Mouse (Mus musculus): ENCODE data around the gene Hsf2bp. TPM values are rescaled to one million over a fixed set of nuclear protein-coding genes. Genes with fewer than 3 reads are reported as not detected.
"Not testable (repeated sequence)": the region's sequence is repeated elsewhere in the genome, so short reads cannot be mapped to it uniquely, and the experiment has no call there.

The Hsf2bp gene
- polyA plus RNA-seq, 1 experiment from 2014 or later: 0.64 TPM

DNA sequence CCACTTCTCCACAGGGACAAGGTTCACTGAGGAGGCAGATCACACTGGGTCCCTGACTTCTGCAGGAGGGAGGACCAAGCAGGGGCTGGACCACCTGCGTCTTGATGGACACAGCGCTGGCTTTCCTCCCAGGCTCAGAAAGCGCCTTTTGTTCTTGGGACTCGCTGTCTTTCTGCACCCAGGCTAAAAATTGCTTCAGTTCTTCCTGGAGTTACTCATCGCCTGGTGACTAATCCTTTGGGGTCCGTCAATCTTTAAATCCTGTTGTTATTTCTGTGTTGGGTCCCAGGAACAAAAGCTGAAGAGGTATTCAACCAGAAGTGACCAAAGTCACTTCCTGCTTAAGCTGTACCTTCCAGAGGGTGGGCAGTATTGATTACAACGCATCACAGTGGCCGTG is 28.6 kb upstream of the Hsf2bp start:
- not testable (repeated sequence) for H3K4me3 ChIP-seq (ENCODE audit: low read depth, low read length); ATAC-seq (ENCODE audit: insufficient number of reproducible peaks, low FRiP score, low TSS enrichment, low read depth); H3K9me3 ChIP-seq (ENCODE audit: control insufficient read depth, low read length); DNase-seq (ENCODE audit: low spot score); H3K9ac ChIP-seq (ENCODE audit: low read length); H3K27me3 ChIP-seq (ENCODE audit: control insufficient read depth, insufficient read depth, low read length); H3K27ac ChIP-seq (replicated peaks; ENCODE audit: low read depth, low read length); H3K4me2 ChIP-seq (ENCODE audit: low read depth, severe bottlenecking); H3K4me1 ChIP-seq (ENCODE audit: control insufficient read depth, insufficient read depth, low read length)
- H3K36me3 ChIP-seq (ENCODE audit: control insufficient read depth, insufficient read depth, low read length): peaks cover 15% of the 10 kb centered on the region; the same call in 1 of the 2 replicates
- whole genome bisulfite sequencing: 83% methylated on average over 8 of the region's 8 CpGs

DNA sequence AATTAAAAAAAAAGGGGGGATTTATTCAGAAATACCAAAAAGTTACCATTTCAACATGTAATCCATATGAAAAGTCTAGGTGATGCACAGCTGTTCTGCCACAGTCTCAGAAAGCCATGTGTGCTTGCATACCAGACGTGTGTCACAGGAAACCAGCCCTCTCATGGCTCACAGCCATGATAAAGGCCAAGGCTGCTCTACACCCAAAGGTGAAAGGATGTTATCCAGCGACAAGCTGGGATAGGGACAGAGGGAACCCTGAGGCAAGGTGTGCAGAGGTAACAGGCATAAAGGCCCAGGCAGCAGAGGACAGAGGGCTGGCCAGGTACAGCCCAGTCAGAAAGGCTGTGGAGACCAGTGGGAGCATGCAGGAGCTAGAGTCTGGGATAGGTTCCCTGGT is 27.5 kb upstream of the Hsf2bp start:
- Histone ChIP-seq H3K4me3 (ENCODE audit: low read depth, low read length) (no peak overlapping the region), H3K9ac (ENCODE audit: low read length) (no peak overlapping the region), H3K27me3 (ENCODE audit: control insufficient read depth, insufficient read depth, low read length) (no peaks in the 10 kb centered on the region), H3K27ac (replicated peaks; ENCODE audit: low read depth, low read length) (no peak overlapping the region), H3K4me1 (ENCODE audit: control insufficient read depth, insufficient read depth, low read length) (no peaks in the 10 kb centered on the region), H3K9me3 (ENCODE audit: control insufficient read depth, low read length) (no peaks in the 10 kb centered on the region), H3K4me2 (ENCODE audit: low read depth, severe bottlenecking) (no peak overlapping the region), H3K36me3 (ENCODE audit: control insufficient read depth, insufficient read depth, low read length) (peaks cover 16% of the 10 kb centered on the region; the same call in 1 of the 2 replicates)
- DNase-seq (ENCODE audit: low spot score): no peak
- 83% methylated on average over 2 of the region's 2 CpGs for WGBS
- ATAC-seq (ENCODE audit: insufficient number of reproducible peaks, low FRiP score, low TSS enrichment, low read depth): no peak

DNA sequence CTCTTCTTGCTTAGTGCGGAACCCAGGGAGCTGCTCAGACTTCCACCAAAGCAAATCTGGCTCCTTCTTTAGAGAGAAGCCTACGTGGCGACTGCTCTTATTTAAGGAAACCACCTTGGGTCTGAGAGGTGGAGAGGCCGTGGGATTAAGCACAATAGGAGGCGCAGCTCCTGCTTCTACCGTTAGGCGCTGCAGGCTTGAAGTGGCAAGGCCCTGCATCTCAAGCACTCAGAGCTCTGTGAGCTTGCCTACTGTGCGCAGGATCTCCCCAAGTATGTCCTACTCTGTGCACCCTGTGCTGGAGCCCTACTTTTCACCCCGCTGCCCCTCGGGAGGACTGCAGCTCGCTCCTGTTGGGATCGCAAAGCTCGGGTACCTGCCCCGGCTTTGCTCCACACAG is 25.1 kb upstream of the Hsf2bp start:
- no peak overlapping the region for H3K4me2 ChIP-seq (ENCODE audit: low read depth, severe bottlenecking)
- no peaks in the 10 kb centered on the region for H3K4me1 ChIP-seq (ENCODE audit: control insufficient read depth, insufficient read depth, low read length)
- H3K27me3 ChIP-seq (ENCODE audit: control insufficient read depth, insufficient read depth, low read length): no peaks in the 10 kb centered on the region
- H3K27ac ChIP-seq (replicated peaks; ENCODE audit: low read depth, low read length): no peak overlapping the region
- H3K36me3 ChIP-seq (ENCODE audit: control insufficient read depth, insufficient read depth, low read length): peaks cover 32% of the 10 kb centered on the region; the same call in 1 of the 2 replicates
- no peak overlapping the region for H3K4me3 ChIP-seq (ENCODE audit: low read depth, low read length)
- WGBS: 95% methylated on average over 14 of the region's 14 CpGs
- DNase-seq (ENCODE audit: low spot score) (no peak), ATAC-seq (ENCODE audit: insufficient number of reproducible peaks, low FRiP score, low TSS enrichment, low read depth) (no peak)
- no peak overlapping the region for H3K9ac ChIP-seq (ENCODE audit: low read length)
- no peaks in the 10 kb centered on the region for H3K9me3 ChIP-seq (ENCODE audit: control insufficient read depth, low read length)

DNA sequence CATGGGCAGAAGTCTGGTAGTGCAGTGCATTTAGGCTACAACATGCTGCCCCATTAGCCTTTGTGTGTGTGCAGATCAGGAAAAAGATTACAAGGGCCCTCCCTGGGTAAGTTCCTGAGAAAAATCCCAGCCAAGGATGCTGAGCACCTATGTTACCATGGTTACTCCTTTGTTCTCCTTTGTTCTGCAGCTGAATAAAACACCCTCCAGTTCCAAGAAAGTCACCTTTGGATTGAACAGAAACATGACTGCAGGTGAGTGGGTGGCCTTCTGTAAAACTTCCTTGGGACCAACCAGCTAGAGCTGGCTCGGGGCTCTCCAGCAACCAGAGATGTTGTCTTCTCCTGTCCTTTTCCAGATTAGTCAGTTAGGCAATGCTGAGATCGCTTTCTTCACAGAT is 22.9 kb upstream of the Hsf2bp start:
- no peaks in the 10 kb centered on the region for H3K4me1 ChIP-seq (ENCODE audit: control insufficient read depth, insufficient read depth, low read length)
- H3K9ac ChIP-seq (ENCODE audit: low read length): no peak overlapping the region
- no peaks in the 10 kb centered on the region for H3K27me3 ChIP-seq (ENCODE audit: control insufficient read depth, insufficient read depth, low read length)
- H3K4me2 ChIP-seq (ENCODE audit: low read depth, severe bottlenecking): no peak overlapping the region
- DNase-seq (ENCODE audit: low spot score) (no peak), ATAC-seq (ENCODE audit: insufficient number of reproducible peaks, low FRiP score, low TSS enrichment, low read depth) (no peak)
- peaks cover 41% of the 10 kb centered on the region for H3K36me3 ChIP-seq (ENCODE audit: control insufficient read depth, insufficient read depth, low read length)
- H3K9me3 ChIP-seq (ENCODE audit: control insufficient read depth, low read length): no peaks in the 10 kb centered on the region
- WGBS: 94% methylated on average over 2 of the region's 2 CpGs
- no peak overlapping the region for H3K4me3 ChIP-seq (ENCODE audit: low read depth, low read length)
- H3K27ac ChIP-seq (replicated peaks; ENCODE audit: low read depth, low read length): no peak overlapping the region

DNA sequence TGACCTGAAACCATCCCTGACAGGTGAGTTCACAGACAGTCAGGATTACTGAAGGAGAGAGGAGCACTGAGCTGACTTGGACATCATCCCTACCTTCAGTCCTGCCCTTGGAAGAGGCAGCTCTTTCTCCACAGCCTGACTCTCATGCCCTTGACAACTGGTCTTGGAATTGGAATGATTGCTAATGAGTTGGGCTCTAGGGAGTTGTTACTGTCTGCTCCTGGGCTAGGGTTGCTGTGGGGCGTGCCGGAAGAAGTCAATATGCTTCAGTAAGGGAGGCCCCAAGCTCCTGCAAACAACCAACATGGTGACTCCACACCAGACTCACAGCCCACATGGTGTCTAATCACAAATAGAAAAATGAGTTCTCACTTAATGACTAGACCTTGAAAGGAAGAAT is 21.7 kb upstream of the Hsf2bp start:
- Histone ChIP-seq H3K4me3 (ENCODE audit: low read depth, low read length) (no peak overlapping the region), H3K27ac (replicated peaks; ENCODE audit: low read depth, low read length) (no peak overlapping the region), H3K4me2 (ENCODE audit: low read depth, severe bottlenecking) (no peak overlapping the region), H3K36me3 (ENCODE audit: control insufficient read depth, insufficient read depth, low read length) (peaks cover 41% of the 10 kb centered on the region), H3K4me1 (ENCODE audit: control insufficient read depth, insufficient read depth, low read length) (no peaks in the 10 kb centered on the region), H3K9ac (ENCODE audit: low read length) (no peak overlapping the region), H3K9me3 (ENCODE audit: control insufficient read depth, low read length) (no peaks in the 10 kb centered on the region), H3K27me3 (ENCODE audit: control insufficient read depth, insufficient read depth, low read length) (no peaks in the 10 kb centered on the region)
- ATAC-seq (ENCODE audit: insufficient number of reproducible peaks, low FRiP score, low TSS enrichment, low read depth) (no peak), DNase-seq (ENCODE audit: low spot score) (no peak)
- 100% methylated on average over 2 of the region's 2 CpGs for WGBS

DNA sequence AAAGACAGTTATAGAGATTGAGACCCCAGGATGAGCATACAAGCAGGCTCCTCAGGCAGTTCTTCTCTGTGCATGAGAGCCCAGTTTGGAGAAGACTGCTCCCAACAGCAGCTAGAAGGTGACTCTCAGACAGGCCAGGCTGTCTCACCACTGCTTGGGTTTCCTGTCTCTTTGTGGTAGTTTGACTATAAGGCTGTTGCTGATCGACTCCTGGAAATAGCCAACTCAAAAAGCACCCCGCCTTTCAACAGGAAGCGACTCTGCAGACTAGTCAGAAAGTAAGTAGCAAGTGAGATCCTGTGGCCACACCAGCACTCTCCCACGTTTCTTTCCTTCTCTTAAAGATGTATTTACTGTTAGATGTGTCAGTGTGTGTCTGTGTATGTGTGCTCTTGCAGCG is 17.5 kb upstream of the Hsf2bp start:
- Histone ChIP-seq H3K4me2 (ENCODE audit: low read depth, severe bottlenecking) (no peak overlapping the region), H3K36me3 (ENCODE audit: control insufficient read depth, insufficient read depth, low read length) (peaks cover 35% of the 10 kb centered on the region), H3K9ac (ENCODE audit: low read length) (no peak overlapping the region), H3K27ac (replicated peaks; ENCODE audit: low read depth, low read length) (no peak overlapping the region), H3K4me3 (ENCODE audit: low read depth, low read length) (no peak overlapping the region), H3K27me3 (ENCODE audit: control insufficient read depth, insufficient read depth, low read length) (no peaks in the 10 kb centered on the region), H3K4me1 (ENCODE audit: control insufficient read depth, insufficient read depth, low read length) (no peaks in the 10 kb centered on the region), H3K9me3 (ENCODE audit: control insufficient read depth, low read length) (no peaks in the 10 kb centered on the region)
- no peak for ATAC-seq (ENCODE audit: insufficient number of reproducible peaks, low FRiP score, low TSS enrichment, low read depth)
- no peak for DNase-seq (ENCODE audit: low spot score)
- WGBS: 89% methylated on average over 5 of the region's 5 CpGs

DNA sequence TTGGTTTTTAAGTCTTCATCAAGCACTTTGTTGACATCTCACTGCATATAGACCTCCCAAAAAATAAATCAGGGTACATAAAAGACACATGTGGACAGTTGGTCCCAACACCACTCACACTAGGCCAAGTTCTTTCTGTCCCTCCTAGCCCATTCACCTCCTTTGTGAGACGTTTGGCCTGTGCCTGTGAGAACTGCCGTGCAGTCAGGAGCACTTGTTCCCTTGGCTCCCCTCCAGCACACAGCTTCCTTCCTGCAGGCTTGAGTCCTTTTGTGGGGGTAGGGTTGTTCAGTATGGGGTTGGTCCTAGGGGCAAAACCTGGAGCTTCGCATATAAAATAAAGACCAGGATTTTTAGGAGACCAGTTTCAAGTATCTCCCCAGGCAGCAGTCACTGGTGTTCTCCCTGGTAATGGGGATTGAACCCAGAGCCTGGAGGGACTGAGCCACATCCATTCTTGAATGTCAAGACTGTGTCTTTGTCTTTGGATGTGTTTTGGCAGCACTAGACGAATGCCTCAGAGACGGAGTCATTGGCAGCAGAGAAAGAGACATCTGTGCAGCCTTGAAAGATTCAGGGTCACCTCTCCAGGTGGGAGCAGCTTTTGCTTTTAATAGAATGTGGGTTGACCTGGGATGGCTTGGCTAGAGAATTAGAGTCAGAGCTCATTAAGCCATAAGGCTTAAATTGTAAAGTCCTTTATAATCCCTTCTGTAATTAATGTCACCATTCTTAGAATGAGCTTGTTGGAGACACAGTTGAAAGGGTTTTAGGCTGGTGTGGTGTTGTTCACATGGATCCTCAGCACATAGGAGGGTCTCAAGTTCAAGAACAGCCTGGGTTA is 16.3 kb upstream of the Hsf2bp start:
- no peaks in the 10 kb centered on the region for H3K4me1 ChIP-seq (ENCODE audit: control insufficient read depth, insufficient read depth, low read length)
- no peak for DNase-seq (ENCODE audit: low spot score)
- H3K27ac ChIP-seq (replicated peaks; ENCODE audit: low read depth, low read length): no peak overlapping the region
- WGBS: 88% methylated on average over 5 of the region's 5 CpGs
- H3K36me3 ChIP-seq (ENCODE audit: control insufficient read depth, insufficient read depth, low read length): peaks cover 27% of the 10 kb centered on the region
- no peak for ATAC-seq (ENCODE audit: insufficient number of reproducible peaks, low FRiP score, low TSS enrichment, low read depth)
- no peaks in the 10 kb centered on the region for H3K27me3 ChIP-seq (ENCODE audit: control insufficient read depth, insufficient read depth, low read length)
- no peak overlapping the region for H3K4me3 ChIP-seq (ENCODE audit: low read depth, low read length)
- H3K4me2 ChIP-seq (ENCODE audit: low read depth, severe bottlenecking): no peak overlapping the region
- H3K9ac ChIP-seq (ENCODE audit: low read length): no peak overlapping the region
- H3K9me3 ChIP-seq (ENCODE audit: control insufficient read depth, low read length): no peaks in the 10 kb centered on the region

DNA sequence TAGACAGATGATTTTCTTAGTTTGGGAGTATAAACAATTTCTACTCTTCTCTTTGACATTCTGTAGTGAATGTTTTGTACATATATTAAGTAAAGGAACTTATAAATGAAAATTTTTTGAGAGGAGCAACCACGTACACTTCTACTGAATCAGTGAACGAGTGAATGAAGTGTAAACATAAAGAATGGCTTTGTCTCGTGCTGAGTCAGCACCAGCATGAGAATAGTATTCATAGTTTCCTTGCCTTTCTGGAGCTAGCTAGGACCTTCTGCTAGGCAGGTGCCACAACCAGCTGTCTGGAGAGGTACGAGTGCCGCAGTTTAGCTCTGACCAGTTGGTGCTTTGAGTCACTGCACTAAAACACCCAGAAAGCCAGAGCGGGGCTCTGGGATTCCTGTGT is 14.5 kb upstream of the Hsf2bp start:
- no peak overlapping the region for H3K4me3 ChIP-seq (ENCODE audit: low read depth, low read length)
- no peaks in the 10 kb centered on the region for H3K4me1 ChIP-seq (ENCODE audit: control insufficient read depth, insufficient read depth, low read length)
- WGBS: 94% methylated on average over 6 of the region's 6 CpGs
- H3K9me3 ChIP-seq (ENCODE audit: control insufficient read depth, low read length): no peaks in the 10 kb centered on the region
- no peak overlapping the region for H3K4me2 ChIP-seq (ENCODE audit: low read depth, severe bottlenecking)
- DNase-seq (ENCODE audit: low spot score) (no peak), ATAC-seq (ENCODE audit: insufficient number of reproducible peaks, low FRiP score, low TSS enrichment, low read depth) (no peak)
- no peak overlapping the region for H3K9ac ChIP-seq (ENCODE audit: low read length)
- H3K27me3 ChIP-seq (ENCODE audit: control insufficient read depth, insufficient read depth, low read length): no peaks in the 10 kb centered on the region
- H3K27ac ChIP-seq (replicated peaks; ENCODE audit: low read depth, low read length): no peak overlapping the region
- H3K36me3 ChIP-seq (ENCODE audit: control insufficient read depth, insufficient read depth, low read length): peaks cover 18% of the 10 kb centered on the region

DNA sequence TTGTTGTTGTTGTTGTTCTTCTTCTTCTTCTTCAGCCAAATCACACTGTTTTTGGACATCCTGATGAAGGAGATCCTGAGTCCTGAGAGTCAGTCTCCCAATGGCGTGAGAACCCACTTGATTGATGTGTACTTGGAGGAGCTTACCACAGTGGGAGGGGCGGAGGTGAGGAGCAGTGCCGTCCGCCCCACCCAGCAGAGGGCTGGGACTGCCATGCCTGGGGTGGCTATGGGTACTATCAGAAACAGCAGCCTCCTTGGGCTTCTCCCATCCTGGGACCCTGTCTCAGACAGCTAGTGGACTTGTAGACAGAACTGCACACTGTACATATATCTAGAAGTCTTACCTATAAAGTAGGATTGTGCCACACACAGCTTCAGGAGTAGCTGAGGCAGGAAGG is 13.8 kb upstream of the Hsf2bp start:
- ATAC-seq (ENCODE audit: insufficient number of reproducible peaks, low FRiP score, low TSS enrichment, low read depth) (no peak), DNase-seq (ENCODE audit: low spot score) (no peak)
- Histone ChIP-seq H3K9ac (ENCODE audit: low read length) (no peak overlapping the region), H3K27me3 (ENCODE audit: control insufficient read depth, insufficient read depth, low read length) (no peaks in the 10 kb centered on the region), H3K36me3 (ENCODE audit: control insufficient read depth, insufficient read depth, low read length) (peaks cover 12% of the 10 kb centered on the region), H3K27ac (replicated peaks; ENCODE audit: low read depth, low read length) (no peak overlapping the region), H3K9me3 (ENCODE audit: control insufficient read depth, low read length) (no peaks in the 10 kb centered on the region), H3K4me1 (ENCODE audit: control insufficient read depth, insufficient read depth, low read length) (no peaks in the 10 kb centered on the region), H3K4me2 (ENCODE audit: low read depth, severe bottlenecking) (no peak overlapping the region), H3K4me3 (ENCODE audit: low read depth, low read length) (no peak overlapping the region)
- WGBS: 72% methylated on average over 4 of the region's 4 CpGs
